Mouse (Mus musculus) kidney, embryonic 14.5 days (tissue): ENCODE measurements at regions not wholly inside any gene's neighbourhood (a gene's known extent, or its start where the extent isn't known, plus 50 kb on each side); places are given as distances from the start of the nearest gene placed in this dataset.

Experiments
- ATAC-seq: fragments of 200-750 bp; cut with Nextera tagmentation; 2 replicates; pipeline ENCODE4 v1.8.0; 2017; ENCODE audit warnings: moderate number of reproducible peaks, mild to moderate bottlenecking, moderate TSS enrichment, moderate library complexity; ENCODE audit not compliant: low FRiP score, low TSS enrichment
- H3K27ac ChIP-seq: fragments of 300-500 bp; sonication (generic); 2 replicates; pipeline ENCODE4 v1.5.1; 2014; ENCODE audit warnings: low read depth, mild to moderate bottlenecking, low read length, moderate library complexity, mixed read lengths
- H3K27me3 ChIP-seq: fragments of 300-500 bp; sonication (generic); 2 replicates; pipeline ENCODE4 v1.6.1; 2014; ENCODE audit warnings: mild to moderate bottlenecking, low read length; ENCODE audit not compliant: control insufficient read depth, insufficient read depth
- H3K36me3 ChIP-seq: fragments of 300-500 bp; sonication (generic); 2 replicates; pipeline ENCODE4 v1.6.1; 2014; ENCODE audit warnings: low read length, mixed read lengths; ENCODE audit not compliant: control insufficient read depth, insufficient read depth
- H3K4me1 ChIP-seq: fragments of 300-500 bp; sonication (generic); 2 replicates; pipeline ENCODE4 v1.6.1; 2014; ENCODE audit warnings: low read length, mixed read lengths; ENCODE audit not compliant: control insufficient read depth, insufficient read depth
- H3K4me2 ChIP-seq: fragments of 300-500 bp; sonication (generic); replicated peaks from 2 replicates; pipeline ENCODE4 v1.6.1; 2014; ENCODE audit warnings: low read depth, mild to moderate bottlenecking, low read length
- H3K4me3 ChIP-seq: fragments of 300-500 bp; sonication (generic); 2 replicates; pipeline ENCODE4 v1.5.1; 2014; ENCODE audit warnings: mild to moderate bottlenecking, low read length
- H3K9ac ChIP-seq: fragments of 300-500 bp; sonication (generic); 2 replicates; pipeline ENCODE4 v1.6.1; 2014; ENCODE audit warnings: low read depth, mild to moderate bottlenecking, low read length, moderate library complexity
- H3K9me3 ChIP-seq: fragments of 300-500 bp; sonication (generic); 2 replicates; pipeline ENCODE4 v1.6.1; 2016; ENCODE audit warnings: low read length; ENCODE audit not compliant: control insufficient read depth
- WGBS: fragments of 180-500 bp; shearing (Covaris S2); extraction: QIAGEN DNeasy Blood & Tissue Kit; methylation state at CpG from one replicate; pipeline ENCODE4 v1.1.7; 2014; 5-methylcytosine and 5-hydroxymethylcytosine counted together

- whole genome bisulfite sequencing: 66% methylated on average over 3 of the region's 3 CpGs
- Histone ChIP-seq H3K9ac (no peak overlapping the region), H3K4me3 (no peak overlapping the region), H3K4me1 (no peaks in the 10 kb centered on the region), H3K36me3 (no peaks in the 10 kb centered on the region), H3K27me3 (no peaks in the 10 kb centered on the region), H3K27ac (no peak overlapping the region), H3K4me2 (no peak overlapping the region), H3K9me3 (no peaks in the 10 kb centered on the region)
- ATAC-seq: no peak
Measured at GRCm38 (mm10) chr3:18668936-18669335, 720.7 kb downstream of the Cypt12 start.

- Histone ChIP-seq H3K9ac (no peak overlapping the region), H3K4me2 (no peak overlapping the region), H3K36me3 (no peaks in the 10 kb centered on the region), H3K27ac (no peak overlapping the region), H3K27me3 (no peaks in the 10 kb centered on the region), H3K9me3 (no peaks in the 10 kb centered on the region), H3K4me3 (no peak overlapping the region), H3K4me1 (no peaks in the 10 kb centered on the region)
- ATAC-seq: 0 out of 2 replicates have a peak, but pooled peaks have one; percentile 9
- 57% methylated on average over 5 of the region's 5 CpGs for WGBS
Measured at GRCm38 (mm10) chr3:18670203-18670700, 722.0 kb downstream of the Cypt12 start.

DNA sequence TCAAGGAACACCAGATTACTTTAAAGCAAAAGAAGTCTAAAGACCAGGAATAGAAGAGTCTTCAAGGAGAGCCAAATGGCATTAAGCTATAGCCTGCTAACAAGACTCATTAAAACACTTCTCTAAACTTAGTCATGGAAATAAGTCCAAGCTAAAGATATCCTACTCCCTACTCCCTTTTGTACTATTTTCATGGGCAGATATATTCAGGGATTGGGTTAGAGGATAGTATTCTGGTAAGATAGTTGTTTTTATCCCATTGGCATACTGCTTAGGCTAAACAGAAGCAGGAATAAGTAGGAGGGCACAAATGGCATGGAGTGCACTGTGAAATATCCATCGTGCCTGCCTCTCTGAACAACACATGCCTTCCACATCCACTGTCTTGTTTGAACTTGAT, 723.5 kb downstream of the Cypt12 start:
- 64% methylated on average over 1 of the region's 1 CpGs for WGBS
- Histone ChIP-seq H3K4me2 (no peak overlapping the region), H3K36me3 (no peaks in the 10 kb centered on the region), H3K4me1 (no peaks in the 10 kb centered on the region), H3K27me3 (no peaks in the 10 kb centered on the region), H3K9ac (no peak overlapping the region), H3K27ac (no peak overlapping the region), H3K4me3 (no peak overlapping the region), H3K9me3 (no peaks in the 10 kb centered on the region)
- no peak for ATAC-seq

DNA sequence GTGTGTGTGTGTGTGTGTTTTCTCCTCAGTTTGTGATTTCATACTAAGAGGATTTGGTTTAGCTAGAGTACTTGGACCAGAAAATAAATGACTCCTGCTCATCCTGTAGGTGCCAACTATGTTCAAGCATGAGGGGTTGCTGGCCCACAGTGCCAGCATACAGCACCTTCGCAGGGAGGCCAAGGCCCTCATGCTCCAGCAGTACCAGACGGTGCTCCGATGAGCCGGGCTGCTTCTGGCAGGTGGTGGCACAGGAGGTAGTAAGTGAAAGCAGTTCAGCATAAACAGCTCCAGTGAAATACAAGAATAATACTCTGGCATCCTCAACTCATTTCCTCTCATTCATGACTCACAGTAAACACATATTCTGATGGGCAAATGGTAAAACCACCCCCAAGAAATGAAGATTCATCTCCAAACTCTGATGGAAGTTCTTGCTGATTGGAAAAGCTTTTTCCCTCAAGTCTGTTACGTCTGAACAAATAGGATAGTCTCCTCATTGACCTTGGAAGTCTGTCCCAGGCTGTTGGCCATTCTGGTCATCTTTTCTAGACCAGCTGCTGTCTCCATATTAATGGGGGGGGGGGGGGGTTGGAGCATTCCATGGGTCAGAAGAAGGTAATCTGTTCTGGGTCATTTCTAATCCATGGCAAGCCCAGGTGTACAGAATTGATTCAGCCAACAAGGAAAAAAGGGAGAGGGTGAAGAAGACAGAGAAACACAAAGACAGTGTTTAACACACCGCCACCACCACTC, 735.3 kb downstream of the Cypt12 start:
- WGBS: 90% methylated on average over 6 of the region's 6 CpGs
- H3K9me3 ChIP-seq: no peaks in the 10 kb centered on the region
- no peak overlapping the region for H3K4me3 ChIP-seq
- no peak overlapping the region for H3K27ac ChIP-seq
- no peaks in the 10 kb centered on the region for H3K36me3 ChIP-seq
- no peaks in the 10 kb centered on the region for H3K27me3 ChIP-seq
- no peak overlapping the region for H3K4me2 ChIP-seq
- ATAC-seq: no peak
- no peak overlapping the region for H3K9ac ChIP-seq
- H3K4me1 ChIP-seq: no peaks in the 10 kb centered on the region

- ATAC-seq: no peak
- Histone ChIP-seq H3K27ac (no peak overlapping the region), H3K4me1 (no peaks in the 10 kb centered on the region), H3K9me3 (no peaks in the 10 kb centered on the region), H3K27me3 (no peaks in the 10 kb centered on the region), H3K4me2 (no peak overlapping the region), H3K4me3 (no peak overlapping the region), H3K36me3 (no peaks in the 10 kb centered on the region), H3K9ac (no peak overlapping the region)
- 66% methylated on average over 4 of the region's 4 CpGs for WGBS
Measured at GRCm38 (mm10) chr3:18695113-18695792, 747.0 kb downstream of the Cypt12 start.

GRCm38 (mm10) chr3:18696981-18697660, 748.9 kb downstream of the Cypt12 start:
- Histone ChIP-seq H3K36me3 (no peaks in the 10 kb centered on the region), H3K27me3 (no peaks in the 10 kb centered on the region), H3K27ac (no peak overlapping the region), H3K9ac (no peak overlapping the region), H3K4me3 (no peak overlapping the region), H3K9me3 (no peaks in the 10 kb centered on the region), H3K4me1 (no peaks in the 10 kb centered on the region), H3K4me2 (no peak overlapping the region)
- no peak for ATAC-seq
- 93% methylated on average over 2 of the region's 2 CpGs for WGBS

DNA sequence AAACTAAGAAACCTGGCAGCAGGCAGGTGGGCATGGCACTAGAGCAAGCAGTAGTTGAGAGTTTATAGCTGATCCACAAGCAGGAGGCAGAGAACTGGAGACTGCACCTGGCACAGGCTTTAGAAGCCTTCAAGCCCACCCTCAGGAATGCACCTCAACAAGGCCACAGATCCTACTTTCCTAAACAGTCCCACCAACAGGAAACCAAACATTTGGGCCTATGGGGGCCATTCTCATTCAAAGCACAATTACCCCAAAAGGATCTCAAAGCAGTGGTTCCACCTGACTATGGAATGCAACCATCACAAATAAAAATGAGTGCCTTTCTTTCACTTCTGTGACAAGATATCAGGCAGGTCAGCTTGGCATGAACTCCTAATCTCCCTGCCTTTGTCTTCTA, 749.9 kb downstream of the Cypt12 start:
- no peak for ATAC-seq
- Histone ChIP-seq H3K4me2 (no peak overlapping the region), H3K36me3 (no peaks in the 10 kb centered on the region), H3K4me3 (no peak overlapping the region), H3K9ac (no peak overlapping the region), H3K4me1 (no peaks in the 10 kb centered on the region), H3K9me3 (no peaks in the 10 kb centered on the region), H3K27me3 (no peaks in the 10 kb centered on the region), H3K27ac (no peak overlapping the region)

GRCm38 (mm10) chr3:18705165-18705564, 757.0 kb downstream of the Cypt12 start:
- H3K27ac ChIP-seq: no peak overlapping the region
- no peak for ATAC-seq
- no peaks in the 10 kb centered on the region for H3K9me3 ChIP-seq
- H3K9ac ChIP-seq: no peak overlapping the region
- H3K4me3 ChIP-seq: no peak overlapping the region
- no peaks in the 10 kb centered on the region for H3K4me1 ChIP-seq
- no peaks in the 10 kb centered on the region for H3K27me3 ChIP-seq
- no peak overlapping the region for H3K4me2 ChIP-seq
- no peaks in the 10 kb centered on the region for H3K36me3 ChIP-seq
- WGBS: 86% methylated on average over 6 of the region's 6 CpGs

- H3K4me2 ChIP-seq: no peak overlapping the region
- 71% methylated on average over 9 of the region's 9 CpGs for WGBS
- no peak for ATAC-seq
- H3K4me3 ChIP-seq: no peak overlapping the region
- H3K27ac ChIP-seq: no peak overlapping the region
- H3K36me3 ChIP-seq: no peaks in the 10 kb centered on the region
- H3K9ac ChIP-seq: no peak overlapping the region
- no peaks in the 10 kb centered on the region for H3K27me3 ChIP-seq
- no peaks in the 10 kb centered on the region for H3K4me1 ChIP-seq
- no peaks in the 10 kb centered on the region for H3K9me3 ChIP-seq
Measured at GRCm38 (mm10) chr3:18705756-18706155, 757.5 kb downstream of the Cypt12 start.
